11 mouse cellular contexts compared by ENCODE assay signal in genomic region chr2:132059919-132060318, GRCm38 (mm10). TPM values are rescaled to one million over a fixed set of nuclear protein-coding genes. Genes with fewer than 3 reads are reported as not detected.
DNase-seq lines count a peak whose midpoint lies in the region; ATAC-seq and TF ChIP-seq lines count a peak whose summit lies in the region.
"Had no signal": no experiment of that assay in that cellular context is flagged by ENCODE, and none has a peak within 500 bp of the region (broad histone marks: within the 10 kb centered on the region; RNA-seq: fewer than 3 reads in every experiment).

No protein-coding gene starts in this region.

- H3K4me3 ChIP-seq in gastrocnemius, adult 2 months: no peak overlapping the region
- H3K4me3 ChIP-seq in liver, postnatal 0 days (ENCODE audit: low read depth, low read length): no peak overlapping the region
- H3K4me3 ChIP-seq in liver, embryonic 12.5 days: no peak overlapping the region
- no peak overlapping the region for H3K4me3 ChIP-seq in MEL (ENCODE audit: control insufficient read depth in 1 of 2, insufficient read depth in 1 of 2, low read depth in 2 of 2, low read length in 2 of 2)
- H3K4me3 ChIP-seq: myocyte had no signal

- H3K79me2 ChIP-seq in MEL (ENCODE audit: control insufficient read depth, insufficient read depth, low read length, poor library complexity): no peaks in the 10 kb centered on the region

- no peak for TF ChIP-seq EP300 in liver, postnatal 0 days (IDR thresholded peaks at IDR 0.05; ENCODE audit: low read depth)
- TF ChIP-seq EP300 in MEL (IDR thresholded peaks at IDR 0.05; ENCODE audit: low read depth in 1 of 2, low read length in 2 of 2): no peak

- no peaks in the 10 kb centered on the region for H3K9me3 ChIP-seq in liver, postnatal 0 days (ENCODE audit: low read length)
- H3K9me3 ChIP-seq in liver, embryonic 12.5 days (replicated peaks): no peaks in the 10 kb centered on the region
- no peaks in the 10 kb centered on the region for H3K9me3 ChIP-seq in MEL (replicated peaks; ENCODE audit: insufficient read depth, low read length)

- no peak for ATAC-seq in liver, postnatal 0 days
- ATAC-seq in liver, embryonic 12.5 days: no peak

- no peaks in the 10 kb centered on the region for H3K4me1 ChIP-seq in liver, postnatal 0 days (ENCODE audit: insufficient read depth)
- H3K4me1 ChIP-seq in liver, embryonic 12.5 days: no peaks in the 10 kb centered on the region
- H3K4me1 ChIP-seq in MEL (ENCODE audit: control insufficient read depth in 1 of 2, insufficient read depth in 2 of 2, low read length in 2 of 2): peaks cover 11 to 13% of the 10 kb centered on the region in 2 experiments; a peak in 3 of 4 replicates

- peak; percentile 24; the same call in 1 of the 2 replicates for TF ChIP-seq CTCF in gastrocnemius, adult 2 months (IDR thresholded peaks at IDR 0.05)
- TF ChIP-seq CTCF in liver, postnatal 0 days (IDR thresholded peaks at IDR 0.05; ENCODE audit: low read depth): 0 out of 2 replicates have a peak, but pooled peaks have one; percentile 22
- TF ChIP-seq CTCF in MEL (IDR thresholded peaks at IDR 0.05 in 2 of 3, conservative IDR thresholded peaks at IDR 0.05 in 1 of 3; ENCODE audit: control insufficient read depth in 1 of 3, insufficient read depth in 1 of 3, low read depth in 2 of 3, low read length in 3 of 3, poor library complexity in 1 of 3, severe bottlenecking in 1 of 3): no peak

- DNase-seq in gastrocnemius, adult 2 months: no peak
- DNase-seq in gastrocnemius, postnatal 4 days (ENCODE audit: low spot score in 2 of 2): no peak
- DNase-seq in liver, postnatal 0 days: no peak
- no peak for DNase-seq in MEL (ENCODE audit: low read depth, low spot score)
- DNase-seq in splenic B cell, adult 2 months (ENCODE audit: low read depth, low spot score): peak; percentile 57
- DNase-seq in retina, postnatal 1 day: no peak
- no peak for DNase-seq in adrenal gland, adult 2 months
- DNase-seq: gastrocnemius, postnatal 36 days; kidney, adult 18-20 months had no signal

- TF ChIP-seq POLR2A in MEL (IDR thresholded peaks at IDR 0.05; ENCODE audit: control insufficient read depth in 1 of 2, insufficient read depth in 1 of 2, low read depth in 1 of 2, low read length in 2 of 2, poor library complexity in 1 of 2): no peak

- H3K9ac ChIP-seq in liver, postnatal 0 days (replicated peaks): no peak overlapping the region
- no peak overlapping the region for H3K9ac ChIP-seq in liver, embryonic 12.5 days
- no peak overlapping the region for H3K9ac ChIP-seq in MEL (ENCODE audit: control insufficient read depth, low read depth, low read length, poor library complexity, severe bottlenecking)

- H3K36me3 ChIP-seq in liver, postnatal 0 days (replicated peaks; ENCODE audit: insufficient read depth, low read length): peaks cover 40% of the 10 kb centered on the region
- peaks cover 33% of the 10 kb centered on the region for H3K36me3 ChIP-seq in liver, embryonic 12.5 days
- H3K36me3 ChIP-seq in MEL (ENCODE audit: control insufficient read depth in 1 of 2, insufficient read depth in 2 of 2, low read length in 2 of 2): peaks cover 0 to 10% of the 10 kb centered on the region in 2 experiments; a peak in 2 of 4 replicates
- H3K36me3 ChIP-seq in splenic B cell, adult 2 months (ENCODE audit: control insufficient read depth, insufficient read depth, low read length, poor library complexity, severe bottlenecking): no peaks in the 10 kb centered on the region; the same call in 1 of the 2 replicates

- no peak overlapping the region for H3K27ac ChIP-seq in gastrocnemius, adult 2 months
- no peak overlapping the region for H3K27ac ChIP-seq in liver, postnatal 0 days (ENCODE audit: low read depth)
- H3K27ac ChIP-seq in liver, embryonic 12.5 days: no peak overlapping the region
- H3K27ac ChIP-seq in MEL (ENCODE audit: control insufficient read depth, low read depth, low read length): no peak overlapping the region

- no peak overlapping the region for H3K4me2 ChIP-seq in liver, postnatal 0 days (ENCODE audit: low read depth, low read length)
- no peak overlapping the region for H3K4me2 ChIP-seq in liver, embryonic 12.5 days

- intact Hi-C loops in gastrocnemius, adult 2 months (cut with DNase I): no loop called here

- 84% methylated on average over 8 of the region's 8 CpGs for WGBS in liver, postnatal 0 days (ENCODE audit: insufficient replicate concordance)
- WGBS in liver, embryonic 12.5 days (ENCODE audit: insufficient replicate concordance): 78% methylated on average over 8 of the region's 8 CpGs

- H3K27me3 ChIP-seq in liver, postnatal 0 days (ENCODE audit: insufficient read depth, low read length): no peaks in the 10 kb centered on the region
- H3K27me3 ChIP-seq in liver, embryonic 12.5 days (replicated peaks): no peaks in the 10 kb centered on the region
- H3K27me3 ChIP-seq in MEL (ENCODE audit: control insufficient read depth in 1 of 2, insufficient read depth in 2 of 2, low read length in 2 of 2): no peaks in the 10 kb centered on the region
- H3K27me3 ChIP-seq in splenic B cell, adult 2 months (ENCODE audit: control insufficient read depth, insufficient read depth, low read length, poor library complexity, severe bottlenecking): no peaks in the 10 kb centered on the region

- TF ChIP-seq RAD21 in MEL (IDR thresholded peaks at IDR 0.05; ENCODE audit: low read depth, low read length): no peak

TF ChIP-seq in MEL, 35 proteins besides CTCF, POLR2A, EP300 and RAD21:
- TF ChIP-seq GATA1 (IDR thresholded peaks at IDR 0.05; ENCODE audit: low read depth, low read length) (no peak), POLR2AphosphoS5 (IDR thresholded peaks at IDR 0.05; ENCODE audit: borderline replicate concordance, low read depth, low read length) (no peak), SMC3 (IDR thresholded peaks at IDR 0.05; ENCODE audit: low read depth, low read length) (peak; percentile 4; the same call in 1 of the 2 replicates)

RNA-seq across cellular contexts. Expression of gene Rassf2, which starts 29.9 kb away (rescaled TPM):
- 1 to 10 TPM; 3.5 to 6.8 TPM for total RNA-seq in gastrocnemius, adult 2 months (2021)
- 10 to 100 TPM; 31.6 to 32.5 TPM for total RNA-seq in gastrocnemius, postnatal 4 days (2021)
- 1.9 and 3.0 TPM in 2 replicates for polyA plus RNA-seq in liver, postnatal 0 days (2015; fragmentation: Nextera tagmentation; extraction: Ambion mirVana)
- 3.1 and 3.5 TPM in 2 replicates for polyA plus RNA-seq in liver, embryonic 12.5 days (2016; fragmentation: Nextera tagmentation; extraction: Ambion mirVana)
- 0.59 and 0.69 TPM in 2 replicates for total RNA-seq in MEL (2012; rRNA removed)
- polyA plus RNA-seq in MEL (2012; ENCODE audit: insufficient read depth in 1 of 2, insufficient read length in 2 of 2, low read depth in 1 of 2, low replicate concordance in 2 of 2, missing spikeins in 1 of 2): 1 to 10 TPM in 1 of 2 experiments, not detected in 1; 4.1 TPM
- 10 to 100 TPM; 10.4 to 11.7 TPM for total RNA-seq in adrenal gland, adult 2 months (2021)
- polyA plus RNA-seq in adrenal gland, adult 2 months (2012; rRNA removed): 10.5 and 12.3 TPM in 2 replicates

Comparison
In these comparisons a context has a peak if more than half of its experiments do, and no peak if none do; other contexts are left out.
1. CTCF ChIP-seq: peak in gastrocnemius, adult 2 months (single experiment) and liver, postnatal 0 days (single experiment); none in MEL (0 of 3).